Mouse (Mus musculus) monocyte, adult 2 months (primary cell): ENCODE data around the gene Ccp110.

Experiments
- DNase-seq, 2 experiments: peaks; one replicate each; pipeline ENCODE4 v3.0.0; 2022; ENCODE audit warnings: low spot score in 2 of 2, low read depth in 1 of 2

The Ccp110 gene

GRCm38 (mm10) chr7:118725459-118725858 is 13.1 kb downstream of the Ccp110 start:
- DNase-seq, result no peak

DNA sequence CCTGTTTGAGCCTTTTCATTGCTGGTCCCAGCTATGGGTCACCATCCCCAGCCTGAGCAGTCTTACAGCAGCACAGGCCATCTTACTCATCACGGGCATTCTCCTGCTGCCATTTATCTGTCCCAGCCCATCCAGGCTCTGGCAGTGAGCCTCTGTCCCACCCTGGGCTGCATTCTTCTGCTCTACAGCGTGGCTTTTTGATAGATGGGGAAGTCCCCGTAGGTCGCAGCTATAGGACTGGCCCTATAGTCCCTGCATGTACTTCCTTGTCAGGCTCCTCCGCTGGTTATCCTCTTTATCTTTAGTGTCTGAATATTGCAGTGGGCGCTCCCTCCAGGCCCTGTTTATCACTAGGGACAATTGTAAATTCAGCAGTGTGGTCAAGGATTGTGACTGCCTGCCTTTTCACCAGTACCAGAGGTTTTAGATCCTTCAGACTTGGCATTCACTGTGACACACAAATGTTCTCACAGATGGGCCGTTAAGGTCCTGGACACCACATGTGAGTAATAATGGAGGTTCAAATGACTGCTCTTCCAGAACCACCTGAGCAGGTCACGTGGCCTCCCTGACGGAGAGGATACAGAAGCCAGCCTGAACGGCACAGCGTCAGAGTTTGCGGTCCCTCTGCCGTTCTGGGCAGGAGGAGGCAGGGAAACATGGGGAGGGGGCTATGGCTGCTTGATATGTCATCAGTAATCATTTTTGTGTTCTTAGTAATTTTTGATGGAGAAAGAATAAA is 16.7 kb downstream of the Ccp110 start:
- DNase-seq, result no peak

- DNase-seq, result no peak
These were observed 19.4 kb downstream of the Ccp110 start for GRCm38 (mm10) chr7:118731781-118732180.

GRCm38 (mm10) chr7:118733225-118733624 is 20.9 kb downstream of the Ccp110 start:
- DNase-seq, result no peak

DNA sequence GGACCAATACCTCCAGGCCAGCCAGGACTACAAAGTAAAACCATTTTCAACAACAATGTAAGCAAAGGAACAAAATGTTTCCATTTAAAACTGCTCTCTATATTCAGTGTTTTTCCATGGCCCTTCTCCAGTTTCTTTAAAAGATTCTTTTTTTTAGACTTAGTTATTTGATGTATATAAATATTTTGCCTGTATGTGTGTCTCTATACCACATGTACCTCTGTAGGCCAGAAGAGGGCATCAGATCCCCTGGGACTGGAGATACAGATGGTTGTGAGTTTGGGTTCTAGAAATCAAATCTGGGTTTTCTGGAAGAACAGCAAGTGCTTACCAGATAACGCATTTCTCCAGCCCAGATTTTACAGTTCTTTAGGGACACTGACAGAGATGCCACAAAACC is 26.4 kb downstream of the Ccp110 start:
- no peak for DNase-seq

- peak in 1 of 2 experiments; percentile 64 for DNase-seq
These were observed 27.7 kb downstream of the Ccp110 start, which contains the start of gene Vps35l for GRCm38 (mm10) chr7:118739975-118740531. Gene Vps35l, plus strand, starts transcription at chr7:118740226.

DNA sequence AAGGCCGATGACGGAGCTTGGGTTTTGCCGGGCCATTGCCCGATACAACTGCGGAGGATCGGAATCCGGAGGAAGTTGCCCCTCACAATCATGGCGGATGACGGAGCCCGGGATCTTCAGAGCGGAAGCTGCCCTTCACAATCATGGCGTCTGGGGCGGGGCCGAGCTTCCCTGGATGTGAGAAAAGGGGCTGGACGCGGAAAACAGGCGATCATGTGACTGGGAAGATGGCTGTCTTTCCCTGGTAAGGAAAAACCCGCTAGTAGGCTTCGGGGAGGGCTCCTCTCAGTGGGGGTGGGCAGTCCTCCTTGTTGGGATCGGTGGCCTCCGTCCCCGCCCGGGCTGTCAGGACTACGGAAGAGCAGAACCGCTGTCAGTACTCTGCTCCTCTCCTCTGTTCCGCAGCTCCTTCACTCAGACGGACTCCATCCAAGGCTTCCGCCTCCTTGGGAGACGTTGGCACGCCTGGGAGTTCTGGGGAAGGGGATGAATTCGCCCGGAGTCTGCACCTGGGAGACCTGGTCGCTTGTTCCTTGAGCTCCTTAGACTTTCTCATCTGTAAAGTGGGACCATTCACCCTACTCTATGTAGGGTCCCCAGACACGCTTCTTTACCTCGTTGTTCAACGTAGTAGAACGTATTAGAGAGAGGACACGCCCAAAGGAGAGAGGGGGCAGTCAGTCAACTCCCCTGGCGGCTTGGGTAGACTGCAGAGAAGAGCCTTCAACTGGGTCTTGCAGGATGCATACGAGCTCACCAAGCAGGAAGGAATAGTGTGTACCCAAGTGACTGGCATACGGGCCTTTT is 28.4 kb downstream of the Ccp110 start:
- peak; percentile 85 to 89 for DNase-seq

DNA sequence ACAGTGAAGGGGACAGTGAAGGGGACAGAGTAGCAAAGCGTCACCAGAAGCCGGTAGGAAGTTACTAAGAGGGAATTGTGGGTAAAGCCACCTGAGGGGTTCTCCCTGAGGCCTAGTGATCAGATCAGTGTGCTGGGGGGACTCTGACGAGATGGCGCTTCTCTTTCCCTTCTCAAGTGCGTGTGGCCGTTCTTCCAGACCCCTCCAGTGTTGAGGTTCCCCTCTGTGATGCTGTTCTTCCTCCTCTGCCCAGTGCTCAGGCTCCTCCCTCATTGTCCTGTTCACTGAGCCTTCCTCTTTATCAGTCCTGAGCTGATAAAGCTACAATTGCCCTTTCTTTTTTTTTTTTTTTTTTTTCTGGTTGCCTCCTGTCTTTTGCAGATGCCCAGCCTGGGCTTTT is 29.9 kb downstream of the Ccp110 start:
- DNase-seq, result no peak

DNA sequence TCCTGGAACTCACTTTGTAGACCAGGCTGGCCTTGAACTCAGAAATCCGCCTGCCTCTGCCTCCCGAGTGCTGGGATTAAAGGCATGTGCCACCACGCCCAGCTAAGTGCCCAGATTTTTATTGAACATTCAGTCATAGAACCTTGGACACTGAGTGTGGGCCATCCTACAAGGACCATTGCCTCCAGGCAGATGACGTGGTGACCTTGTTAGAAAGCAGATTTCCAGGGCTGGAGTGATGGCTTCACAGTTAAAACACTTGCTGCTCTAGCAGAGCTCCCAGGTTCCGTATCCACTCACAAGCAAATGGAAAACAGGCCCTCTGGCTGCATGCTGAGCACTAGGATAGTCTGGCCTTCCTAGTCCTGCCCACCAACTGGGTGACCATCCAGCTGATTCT is 32.4 kb downstream of the Ccp110 start:
- no peak for DNase-seq

- no peak for DNase-seq
These were observed 35.7 kb downstream of the Ccp110 start for GRCm38 (mm10) chr7:118747891-118748672.

GRCm38 (mm10) chr7:118749706-118750105 is 37.4 kb downstream of the Ccp110 start:
- DNase-seq, result no peak

DNA sequence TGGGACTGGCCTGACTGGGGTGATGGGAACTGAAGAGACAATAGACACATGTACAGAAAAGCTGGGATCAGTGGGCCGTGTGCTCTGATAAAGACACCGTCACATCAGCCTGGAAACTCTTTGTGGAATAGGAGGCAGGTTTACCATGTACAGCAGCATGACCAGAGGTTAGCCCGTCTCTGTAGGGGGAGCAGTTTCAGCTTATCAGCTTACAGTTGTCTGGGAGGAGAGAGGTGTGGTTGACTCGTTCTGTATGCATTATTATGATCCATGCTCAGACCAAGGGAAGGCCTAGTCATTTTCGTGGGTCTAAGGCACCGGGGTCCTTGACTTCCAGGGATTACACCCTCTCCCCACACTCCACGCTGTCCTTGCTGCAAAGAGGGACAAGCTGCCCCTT is 39.3 kb downstream of the Ccp110 start:
- no peak for DNase-seq

- DNase-seq, result no peak
These were observed 43.4 kb downstream of the Ccp110 start for GRCm38 (mm10) chr7:118755756-118756155.

GRCm38 (mm10) chr7:118756490-118757265 is 44.3 kb downstream of the Ccp110 start:
- DNase-seq, result no peak

- DNase-seq, result no peak
These were observed 46.0 kb downstream of the Ccp110 start for GRCm38 (mm10) chr7:118758369-118758768.

DNA sequence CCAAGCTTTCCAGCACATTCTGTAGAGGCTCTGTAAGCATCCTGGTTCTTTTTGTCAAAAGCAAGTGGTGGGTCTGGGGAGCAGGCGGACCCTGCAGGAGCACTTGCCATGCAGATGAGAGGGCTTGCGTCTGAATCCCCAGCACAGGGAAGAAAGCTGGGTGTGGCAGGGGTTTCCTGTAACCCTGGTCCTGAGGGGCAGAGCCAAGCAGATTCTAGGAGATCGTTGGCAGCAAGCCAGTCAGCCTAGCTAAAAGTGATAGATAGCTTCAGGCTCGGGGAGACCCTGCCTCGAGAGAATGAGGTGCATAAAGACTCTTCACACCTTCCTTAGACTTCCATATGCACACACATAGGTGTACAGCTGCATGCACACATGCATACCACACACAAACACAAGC is 47.0 kb downstream of the Ccp110 start:
- DNase-seq, result no peak

- no peak for DNase-seq
These were observed 51.6 kb downstream of the Ccp110 start for GRCm38 (mm10) chr7:118763939-118764338.

DNA sequence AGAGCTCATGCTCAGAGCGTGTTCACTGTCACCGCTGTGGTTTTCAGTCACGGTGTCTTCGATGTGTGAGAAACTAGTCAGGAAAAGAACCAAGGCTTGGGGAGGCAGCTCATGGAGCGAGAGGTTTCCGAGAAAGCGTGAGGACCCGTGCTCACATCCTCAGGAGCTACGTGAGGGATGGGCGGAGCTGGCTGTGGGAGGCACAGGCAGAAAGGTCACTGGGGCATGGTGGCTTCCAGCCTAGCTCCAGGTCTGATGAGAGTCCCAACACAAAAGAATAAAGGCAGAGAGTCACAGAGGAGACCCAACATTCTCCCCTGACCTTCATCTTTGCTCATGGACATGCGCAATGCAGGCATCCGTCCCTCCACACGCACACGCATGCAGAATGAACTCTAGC is 52.4 kb downstream of the Ccp110 start:
- no peak for DNase-seq

DNA sequence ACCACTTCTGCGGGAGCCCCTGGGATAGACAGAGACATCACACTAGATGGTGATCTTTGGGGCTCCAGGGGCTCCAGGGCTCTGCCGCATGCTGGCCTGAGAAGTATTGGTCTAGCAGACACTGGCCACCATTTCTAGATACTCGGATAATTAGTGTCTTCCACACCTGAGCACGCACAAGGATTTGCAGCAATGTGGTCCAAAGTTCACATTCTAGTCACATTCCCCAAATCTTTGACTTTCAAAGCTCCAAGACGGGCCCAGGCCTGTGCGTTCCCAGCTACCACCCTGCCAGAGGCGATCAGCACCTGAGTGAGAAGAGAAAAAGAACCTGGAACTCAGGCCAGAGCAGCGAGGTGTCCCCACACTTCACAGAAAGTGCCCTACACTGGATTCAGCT is 53.3 kb downstream of the Ccp110 start:
- no peak for DNase-seq

DNA sequence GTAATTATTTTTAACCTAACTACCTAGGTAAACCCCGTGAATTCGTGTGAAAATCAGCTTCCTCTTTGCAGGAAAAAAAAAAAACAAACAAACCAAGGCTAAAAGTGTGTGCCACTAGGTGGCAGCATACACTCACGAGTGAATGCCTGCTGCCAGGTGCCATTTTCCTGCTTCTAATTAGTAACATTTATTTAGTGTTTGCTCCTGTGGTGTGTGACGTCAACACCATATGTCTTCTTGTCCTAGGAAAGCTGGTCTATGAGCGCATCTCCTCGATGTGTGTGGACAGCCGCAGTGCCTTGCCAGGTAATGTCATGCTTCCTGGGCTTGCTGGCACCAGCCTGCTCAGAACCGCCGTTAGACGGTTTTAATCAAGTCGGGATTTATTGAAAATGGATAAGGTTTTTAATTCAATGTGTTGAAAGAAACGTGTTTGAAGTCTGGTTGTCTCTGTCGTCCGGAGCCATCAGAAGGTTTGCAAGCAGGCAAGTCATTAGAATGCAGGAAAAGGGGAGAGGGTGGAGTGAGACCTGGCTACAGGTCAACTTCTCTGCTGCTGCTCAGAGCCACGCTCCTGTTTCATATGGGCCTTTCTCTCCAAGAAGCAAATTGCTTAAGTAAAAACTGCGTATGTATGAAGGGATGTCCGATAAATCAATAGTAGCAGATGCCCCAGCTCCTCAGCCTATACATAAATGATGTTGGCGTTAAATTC is 53.9 kb downstream of the Ccp110 start:
- peak in 1 of 2 experiments; percentile 29 for DNase-seq
